Mouse (Mus musculus): Measurements from ENCODE around the gene Spock1.

DNA sequence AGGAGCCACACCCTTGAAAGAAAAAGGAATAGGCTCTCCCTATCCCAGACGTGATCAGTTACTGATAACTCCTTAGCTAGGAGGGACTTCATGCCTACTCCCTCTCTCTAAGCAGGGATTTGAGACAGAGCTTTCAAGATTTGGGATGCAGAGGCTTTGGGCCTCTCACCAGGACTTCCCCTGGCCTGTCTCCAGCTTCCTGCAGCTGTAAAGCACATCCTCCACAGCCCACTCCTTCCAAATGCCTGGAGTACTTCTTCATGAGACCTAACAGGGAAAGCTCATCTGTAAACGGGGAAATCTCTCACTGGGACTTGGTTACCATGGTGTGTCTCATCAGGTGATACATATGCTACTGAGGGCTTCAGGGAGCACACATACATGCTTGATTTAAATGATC is 97.3 kb downstream of the Spock1 start:
- no peak for TF ChIP-seq GATA1 (IDR thresholded peaks at IDR 0.05; ENCODE audit: borderline replicate concordance, low read length)
- TF ChIP-seq FLI1 (IDR thresholded peaks at IDR 0.05; ENCODE audit: low read length): no peak

Measured in megakaryocyte, embryonic 14.5 days (primary cell).